Mouse (Mus musculus) embryonic fibroblast, embryonic 13.5 days (primary cell): ENCODE data around the gene Eml6.

ENCODE experiments used
- CTCF ChIP-seq: IDR thresholded peaks from 2 replicates; pipeline ENCODE4 v1.5.1; 2011; ENCODE audit warnings: mild to moderate bottlenecking, control low read depth, low read length, moderate library complexity, borderline replicate concordance; ENCODE audit not compliant: insufficient read depth
- POLR2A ChIP-seq: IDR thresholded peaks from 2 replicates; pipeline ENCODE4 v1.6.1; 2011; ENCODE audit warnings: low read depth, mild to moderate bottlenecking, control low read depth, low read length, moderate library complexity

DNA sequence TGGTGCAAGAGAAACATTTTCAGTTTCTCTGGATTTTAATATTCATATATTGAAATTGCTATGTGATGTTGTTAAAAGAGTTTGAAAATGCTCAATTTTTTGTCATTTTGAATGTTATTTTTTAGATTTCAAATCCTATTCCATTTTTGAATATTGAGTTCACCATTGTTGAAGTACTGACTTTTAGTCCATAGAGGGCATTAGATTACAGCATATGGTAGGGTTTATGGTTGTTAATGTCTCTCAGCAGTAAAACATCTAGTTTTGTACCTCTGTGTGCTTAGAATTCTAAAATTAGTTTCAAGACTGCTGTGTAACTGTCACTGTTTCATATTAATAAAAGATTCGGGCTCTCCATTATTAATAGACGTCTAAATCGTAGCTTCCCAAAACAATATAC is 310.3 kb downstream of the Eml6 start:
- no peak for TF ChIP-seq CTCF
- TF ChIP-seq POLR2A: no peak
